ENCODE assay signal across 17 mouse cellular contexts in the genomic region with DNA sequence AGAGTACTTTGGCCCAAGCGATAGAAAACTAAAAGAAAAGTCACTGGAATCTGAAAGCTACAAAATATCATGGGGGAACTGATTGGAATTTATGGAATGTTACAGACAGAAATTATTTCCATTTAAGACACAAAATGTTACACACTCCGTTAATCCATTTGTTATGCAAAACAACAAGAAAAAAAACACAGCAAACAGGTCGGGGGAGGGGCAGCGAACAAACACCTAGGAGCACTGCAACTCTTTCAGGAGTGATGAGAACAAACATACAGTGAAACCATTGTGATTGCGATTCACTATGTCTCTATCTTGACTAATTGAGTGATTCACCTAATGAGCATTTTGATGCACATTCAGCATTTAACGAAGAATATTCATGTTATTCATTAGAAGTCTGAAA.
"Had no signal": no experiment of that assay in that cellular context is flagged by ENCODE, and none has a peak within 500 bp of the region (broad histone marks: within the 10 kb centered on the region; RNA-seq: fewer than 3 reads in every experiment).

No protein-coding gene starts in this region.

- H3K9me3 ChIP-seq: lung, embryonic 15.5 days; midbrain, embryonic 13.5 days; midbrain, embryonic 15.5 days; neural tube, embryonic 12.5 days had no signal

- DNase-seq: liver, postnatal 0 days; lung, adult 2 months; lung, postnatal 14 days; lung, postnatal 36 days; right cerebral cortex, postnatal 14 days; spleen, adult 18-20 months; thymus, adult 18-20 months; thymus, postnatal 25 days; thymus, postnatal 4 days had no signal

- H3K4me3 ChIP-seq: lung, embryonic 15.5 days; megakaryocyte, embryonic 14.5 days; midbrain, embryonic 13.5 days; midbrain, embryonic 15.5 days; neural tube, embryonic 12.5 days had no signal

- H3K9ac ChIP-seq: liver, postnatal 0 days; lung, embryonic 15.5 days; midbrain, embryonic 13.5 days; midbrain, embryonic 15.5 days; neural tube, embryonic 12.5 days had no signal

- H3K36me3 ChIP-seq: lung, embryonic 15.5 days; midbrain, embryonic 13.5 days; midbrain, embryonic 15.5 days; neural tube, embryonic 12.5 days had no signal

- ATAC-seq: lung, postnatal 0 days; midbrain, embryonic 13.5 days; midbrain, embryonic 15.5 days had no signal

- H3K4me1 ChIP-seq: lung, embryonic 15.5 days; megakaryocyte, embryonic 14.5 days; midbrain, embryonic 13.5 days; midbrain, embryonic 15.5 days; neural tube, embryonic 12.5 days had no signal

- H3K4me2 ChIP-seq: lung, embryonic 15.5 days; midbrain, embryonic 11.5 days; midbrain, embryonic 13.5 days; midbrain, embryonic 15.5 days; neural tube, embryonic 12.5 days had no signal

- H3K27ac ChIP-seq: lung, embryonic 15.5 days; macrophage; midbrain, embryonic 13.5 days; midbrain, embryonic 15.5 days; neural tube, embryonic 12.5 days had no signal

- H3K27me3 ChIP-seq: lung, embryonic 15.5 days; megakaryocyte, embryonic 14.5 days; midbrain, embryonic 13.5 days; midbrain, embryonic 15.5 days; neural tube, embryonic 12.5 days had no signal
